Mouse (Mus musculus) layer of hippocampus, adult 18-20 months (tissue): ENCODE measurements around the gene Ndufa11. TPM values are rescaled to one million over a fixed set of nuclear protein-coding genes. Genes with fewer than 3 reads are reported as not detected.
A peak's percentile ranks its signal among the peaks of the same experiment; 100 is the strongest.

Experiments
- DNase-seq, 2 experiments: peaks; one replicate each; pipeline ENCODE4 v3.0.0; 2022; ENCODE audit warnings: low spot score in 2 of 2
- total RNA-seq, 2 experiments: library from RNA; stranded (reverse); gene quantifications; 2 replicates each; pipeline ENCODE4 v1.2.3; 2021

Gene Ndufa11
- total RNA-seq, 2 experiments from 2014 or later = 213 to 228 TPM

- no peak for DNase-seq
These were observed 1.5 kb upstream of the Ndufa11 start for GRCm38 (mm10) chr17:56715914-56716654.

GRCm38 (mm10) chr17:56716655-56717362 is 758 bp upstream of the Ndufa11 start:
- peak; percentile 96 to 98 for DNase-seq

- no peak for DNase-seq
These were observed 4.9 kb downstream of the Ndufa11 start for GRCm38 (mm10) chr17:56722441-56722840.

- no peak for DNase-seq
These were observed 6.0 kb downstream of the Ndufa11 start for GRCm38 (mm10) chr17:56723419-56724161.

GRCm38 (mm10) chr17:56727029-56727649 is 9.6 kb downstream of the Ndufa11 start:
- DNase-seq = no peak

GRCm38 (mm10) chr17:56727659-56728058 is 10.1 kb downstream of the Ndufa11 start:
- no peak for DNase-seq

GRCm38 (mm10) chr17:56728117-56728516 is 10.6 kb downstream of the Ndufa11 start:
- DNase-seq = peak in 1 of 2 experiments; percentile 35

GRCm38 (mm10) chr17:56729151-56729550 is 11.6 kb downstream of the Ndufa11 start:
- no peak for DNase-seq

- no peak for DNase-seq
These were observed 12.1 kb downstream of the Ndufa11 start for GRCm38 (mm10) chr17:56729656-56730055.

GRCm38 (mm10) chr17:56736534-56736933 is 19.0 kb downstream of the Ndufa11 start:
- DNase-seq = no peak

GRCm38 (mm10) chr17:56738221-56738620 is 20.7 kb downstream of the Ndufa11 start:
- no peak for DNase-seq

GRCm38 (mm10) chr17:56740118-56740787 is 22.7 kb downstream of the Ndufa11 start:
- DNase-seq = no peak

- DNase-seq = no peak
These were observed 23.2 kb downstream of the Ndufa11 start for GRCm38 (mm10) chr17:56740788-56741160.

GRCm38 (mm10) chr17:56744173-56744572 is 26.6 kb downstream of the Ndufa11 start:
- no peak for DNase-seq

- no peak for DNase-seq
These were observed 34.0 kb downstream of the Ndufa11 start for GRCm38 (mm10) chr17:56751404-56752072.

GRCm38 (mm10) chr17:56753452-56753851 is 35.9 kb downstream of the Ndufa11 start:
- no peak for DNase-seq

- no peak for DNase-seq
These were observed 37.0 kb downstream of the Ndufa11 start for GRCm38 (mm10) chr17:56754271-56755185.

- DNase-seq = no peak
These were observed 39.3 kb downstream of the Ndufa11 start for GRCm38 (mm10) chr17:56756703-56757399.
